Mouse (Mus musculus): ENCODE data around the gene Atf6. TPM values are rescaled to one million over a fixed set of nuclear protein-coding genes. Genes with fewer than 3 reads are reported as not detected.

The Atf6 gene
- polyA plus RNA-seq, 1 experiment = 23.7 TPM

- Histone ChIP-seq H3K4me1 (ENCODE audit: control insufficient read depth, insufficient read depth, low read length) (no peaks in the 10 kb centered on the region), H3K27me3 (ENCODE audit: control insufficient read depth, insufficient read depth, low read length, poor library complexity, severe bottlenecking) (no peaks in the 10 kb centered on the region), H3K27ac (ENCODE audit: insufficient read depth, low read length) (no peak overlapping the region), H3K4me3 (ENCODE audit: low read depth, low read length) (no peak overlapping the region), H3K9ac (ENCODE audit: low read depth, poor library complexity, severe bottlenecking) (no peak overlapping the region), H3K9me3 (replicated peaks; ENCODE audit: control insufficient read depth, insufficient read depth, low read length, poor library complexity, severe bottlenecking) (no peaks in the 10 kb centered on the region), H3K36me3 (ENCODE audit: control insufficient read depth, insufficient read depth, low read length, poor library complexity, severe bottlenecking) (no peaks in the 10 kb centered on the region)
- TF ChIP-seq EP300 (IDR thresholded peaks at IDR 0.05; ENCODE audit: insufficient read depth, low read depth, low read length) (no peak), CTCF (IDR thresholded peaks at IDR 0.05; ENCODE audit: low read depth, low read length) (no peak), POLR2A (IDR thresholded peaks at IDR 0.05; ENCODE audit: insufficient read depth, low read length) (no peak)
Observed at GRCm38 (mm10) chr1:170702958-170703357, 164.6 kb downstream of the Atf6 start.

GRCm38 (mm10) chr1:170702263-170702662, 165.3 kb downstream of the Atf6 start:
- H3K4me3 ChIP-seq (ENCODE audit: low read depth, low read length) = no peak overlapping the region
- peaks cover under 1% of the 10 kb centered on the region for H3K4me1 ChIP-seq (ENCODE audit: control insufficient read depth, insufficient read depth, low read length)
- no peaks in the 10 kb centered on the region for H3K27me3 ChIP-seq (ENCODE audit: control insufficient read depth, insufficient read depth, low read length, poor library complexity, severe bottlenecking)
- H3K9ac ChIP-seq (ENCODE audit: low read depth, poor library complexity, severe bottlenecking) = no peak overlapping the region
- TF ChIP-seq POLR2A (IDR thresholded peaks at IDR 0.05; ENCODE audit: insufficient read depth, low read length) (no peak), CTCF (IDR thresholded peaks at IDR 0.05; ENCODE audit: low read depth, low read length) (no peak), EP300 (IDR thresholded peaks at IDR 0.05; ENCODE audit: insufficient read depth, low read depth, low read length) (no peak)
- no peaks in the 10 kb centered on the region for H3K9me3 ChIP-seq (replicated peaks; ENCODE audit: control insufficient read depth, insufficient read depth, low read length, poor library complexity, severe bottlenecking)
- no peak overlapping the region for H3K27ac ChIP-seq (ENCODE audit: insufficient read depth, low read length)
- H3K36me3 ChIP-seq (ENCODE audit: control insufficient read depth, insufficient read depth, low read length, poor library complexity, severe bottlenecking) = no peaks in the 10 kb centered on the region

DNA sequence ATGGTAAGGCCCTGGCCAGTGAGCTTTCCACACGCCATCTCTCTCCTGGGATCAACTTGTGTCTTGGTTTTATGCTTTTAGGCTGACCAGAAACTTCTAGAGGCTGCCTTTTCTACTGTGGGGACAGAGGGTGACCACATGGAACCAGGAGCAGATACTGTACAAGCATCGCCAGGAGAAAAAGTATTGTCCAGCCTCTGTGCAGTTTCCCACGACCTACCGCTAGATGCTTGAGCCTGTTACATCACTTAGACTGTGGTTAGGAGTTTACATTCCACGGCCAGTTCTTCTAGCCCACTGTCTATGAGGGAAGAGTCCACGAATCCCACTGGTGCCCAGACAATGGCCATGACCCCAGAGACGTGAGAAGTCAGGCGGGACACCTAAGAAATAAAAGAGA, 166.0 kb downstream of the Atf6 start:
- Histone ChIP-seq H3K9ac (ENCODE audit: low read depth, poor library complexity, severe bottlenecking) (no peak overlapping the region), H3K4me1 (ENCODE audit: control insufficient read depth, insufficient read depth, low read length) (peaks cover 6% of the 10 kb centered on the region), H3K27ac (ENCODE audit: insufficient read depth, low read length) (no peak overlapping the region), H3K27me3 (ENCODE audit: control insufficient read depth, insufficient read depth, low read length, poor library complexity, severe bottlenecking) (no peaks in the 10 kb centered on the region), H3K9me3 (replicated peaks; ENCODE audit: control insufficient read depth, insufficient read depth, low read length, poor library complexity, severe bottlenecking) (no peaks in the 10 kb centered on the region), H3K36me3 (ENCODE audit: control insufficient read depth, insufficient read depth, low read length, poor library complexity, severe bottlenecking) (no peaks in the 10 kb centered on the region), H3K4me3 (ENCODE audit: low read depth, low read length) (no peak overlapping the region)
- TF ChIP-seq CTCF (IDR thresholded peaks at IDR 0.05; ENCODE audit: low read depth, low read length) (no peak), EP300 (IDR thresholded peaks at IDR 0.05; ENCODE audit: insufficient read depth, low read depth, low read length) (no peak), POLR2A (IDR thresholded peaks at IDR 0.05; ENCODE audit: insufficient read depth, low read length) (no peak)

- no peak for TF ChIP-seq CTCF (IDR thresholded peaks at IDR 0.05; ENCODE audit: low read depth, low read length)
- no peak for TF ChIP-seq EP300 (IDR thresholded peaks at IDR 0.05; ENCODE audit: insufficient read depth, low read depth, low read length)
- TF ChIP-seq POLR2A (IDR thresholded peaks at IDR 0.05; ENCODE audit: insufficient read depth, low read length) = no peak
- Histone ChIP-seq H3K27ac (ENCODE audit: insufficient read depth, low read length) (no peak overlapping the region), H3K9ac (ENCODE audit: low read depth, poor library complexity, severe bottlenecking) (no peak overlapping the region), H3K27me3 (ENCODE audit: control insufficient read depth, insufficient read depth, low read length, poor library complexity, severe bottlenecking) (no peaks in the 10 kb centered on the region), H3K4me3 (ENCODE audit: low read depth, low read length) (no peak overlapping the region), H3K4me1 (ENCODE audit: control insufficient read depth, insufficient read depth, low read length) (peaks cover 6% of the 10 kb centered on the region), H3K9me3 (replicated peaks; ENCODE audit: control insufficient read depth, insufficient read depth, low read length, poor library complexity, severe bottlenecking) (no peaks in the 10 kb centered on the region), H3K36me3 (ENCODE audit: control insufficient read depth, insufficient read depth, low read length, poor library complexity, severe bottlenecking) (no peaks in the 10 kb centered on the region)
Observed at GRCm38 (mm10) chr1:170701178-170701577, 166.4 kb downstream of the Atf6 start.

DNA sequence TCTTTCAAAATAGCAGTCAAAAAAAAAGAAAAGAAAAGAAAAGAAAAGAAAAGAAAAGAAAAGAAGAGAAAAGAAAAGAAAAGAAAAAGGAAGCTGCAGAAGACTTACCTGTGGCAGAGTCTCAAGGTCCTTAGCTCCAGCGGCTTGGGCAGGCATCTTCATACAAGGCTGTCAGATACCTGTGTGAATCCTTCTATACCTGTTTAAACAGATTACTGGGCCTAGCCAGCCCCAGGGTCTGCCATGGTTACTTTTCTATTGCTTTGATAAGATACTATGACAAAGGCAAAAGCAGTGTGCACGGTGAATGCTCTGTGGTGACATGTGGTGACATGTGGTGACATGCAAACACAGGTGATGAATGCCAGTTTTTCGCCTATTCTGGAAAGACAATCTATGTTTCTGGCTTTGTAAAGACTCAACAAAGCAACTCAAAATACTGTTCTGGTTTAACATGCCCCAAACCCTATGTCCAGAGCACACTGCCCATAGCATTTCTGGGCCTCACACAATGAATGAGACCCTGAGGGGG, 167.0 kb downstream of the Atf6 start:
- H3K27me3 ChIP-seq (ENCODE audit: control insufficient read depth, insufficient read depth, low read length, poor library complexity, severe bottlenecking) = no peaks in the 10 kb centered on the region
- H3K9me3 ChIP-seq (replicated peaks; ENCODE audit: control insufficient read depth, insufficient read depth, low read length, poor library complexity, severe bottlenecking) = no peaks in the 10 kb centered on the region
- peaks cover 6% of the 10 kb centered on the region for H3K4me1 ChIP-seq (ENCODE audit: control insufficient read depth, insufficient read depth, low read length)
- H3K36me3 ChIP-seq (ENCODE audit: control insufficient read depth, insufficient read depth, low read length, poor library complexity, severe bottlenecking) = no peaks in the 10 kb centered on the region
- no peak for TF ChIP-seq EP300 (IDR thresholded peaks at IDR 0.05; ENCODE audit: insufficient read depth, low read depth, low read length)
- no peak for TF ChIP-seq POLR2A (IDR thresholded peaks at IDR 0.05; ENCODE audit: insufficient read depth, low read length)
- no peak for TF ChIP-seq CTCF (IDR thresholded peaks at IDR 0.05; ENCODE audit: low read depth, low read length)
- no peak overlapping the region for H3K9ac ChIP-seq (ENCODE audit: low read depth, poor library complexity, severe bottlenecking)
- H3K27ac ChIP-seq (ENCODE audit: insufficient read depth, low read length) = no peak overlapping the region
- H3K4me3 ChIP-seq (ENCODE audit: low read depth, low read length) = no peak overlapping the region

DNA sequence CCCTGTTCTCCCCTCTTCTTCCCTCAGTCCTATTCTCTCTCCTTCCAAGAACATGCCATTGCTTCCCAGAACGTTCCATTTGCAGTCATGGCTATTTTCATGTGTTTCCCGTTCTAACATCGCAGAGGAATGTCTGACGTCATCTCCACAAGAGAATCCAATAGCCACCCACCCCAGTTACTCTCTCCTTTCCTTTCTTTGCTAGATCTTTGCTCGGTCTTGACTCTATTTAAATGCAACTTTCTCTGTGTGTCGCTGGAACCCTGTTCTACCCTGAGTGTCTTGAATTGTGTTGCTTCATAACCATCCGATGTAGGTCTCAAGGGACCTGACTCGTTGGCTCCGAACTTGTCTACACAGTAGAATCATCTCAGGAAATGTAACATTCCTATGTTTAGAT, 168.0 kb downstream of the Atf6 start:
- Histone ChIP-seq H3K4me1 (ENCODE audit: control insufficient read depth, insufficient read depth, low read length) (peaks cover 11% of the 10 kb centered on the region), H3K9me3 (replicated peaks; ENCODE audit: control insufficient read depth, insufficient read depth, low read length, poor library complexity, severe bottlenecking) (no peaks in the 10 kb centered on the region), H3K4me3 (ENCODE audit: low read depth, low read length) (no peak overlapping the region), H3K27ac (ENCODE audit: insufficient read depth, low read length) (no peak overlapping the region), H3K27me3 (ENCODE audit: control insufficient read depth, insufficient read depth, low read length, poor library complexity, severe bottlenecking) (no peaks in the 10 kb centered on the region), H3K36me3 (ENCODE audit: control insufficient read depth, insufficient read depth, low read length, poor library complexity, severe bottlenecking) (no peaks in the 10 kb centered on the region), H3K9ac (ENCODE audit: low read depth, poor library complexity, severe bottlenecking) (no peak overlapping the region)
- no peak for TF ChIP-seq POLR2A (IDR thresholded peaks at IDR 0.05; ENCODE audit: insufficient read depth, low read length)
- no peak for TF ChIP-seq CTCF (IDR thresholded peaks at IDR 0.05; ENCODE audit: low read depth, low read length)
- TF ChIP-seq EP300 (IDR thresholded peaks at IDR 0.05; ENCODE audit: insufficient read depth, low read depth, low read length) = no peak
